Mouse (Mus musculus) heart, adult 11 months (tissue): Measurements from ENCODE around the gene Rnpepl1.

Experiments
- DNase-seq: peaks from one replicate; pipeline ENCODE4 v3.0.0; 2022

Gene Rnpepl1

GRCm38 (mm10) chr1:92907632-92908360, 2.8 kb upstream of the Rnpepl1 start:
- peak; percentile 91 for DNase-seq

- peak; percentile 87 for DNase-seq
These were observed 1.9 kb upstream of the Rnpepl1 start for GRCm38 (mm10) chr1:92908664-92909063.

- DNase-seq: peak; percentile 89
These were observed 1.5 kb upstream of the Rnpepl1 start for GRCm38 (mm10) chr1:92909068-92909467.

GRCm38 (mm10) chr1:92910925-92911720, 540 bp downstream of the Rnpepl1 start:
- DNase-seq: peak; percentile 96

- DNase-seq: peak; percentile 93
These were observed 1.1 kb downstream of the Rnpepl1 start for GRCm38 (mm10) chr1:92911721-92912138.

GRCm38 (mm10) chr1:92912286-92912685, 1.7 kb downstream of the Rnpepl1 start:
- DNase-seq: peak; percentile 87

- DNase-seq: peak; percentile 85
These were observed 3.7 kb downstream of the Rnpepl1 start for GRCm38 (mm10) chr1:92914239-92914638.

GRCm38 (mm10) chr1:92914993-92915392, 4.4 kb downstream of the Rnpepl1 start:
- DNase-seq: peak; percentile 90

- DNase-seq: peak; percentile 90
These were observed 6.1 kb downstream of the Rnpepl1 start for GRCm38 (mm10) chr1:92916725-92917124.

GRCm38 (mm10) chr1:92919151-92919550, 8.6 kb downstream of the Rnpepl1 start:
- peak; percentile 88 for DNase-seq

GRCm38 (mm10) chr1:92919775-92920174, 9.2 kb downstream of the Rnpepl1 start:
- no peak for DNase-seq

- peak; percentile 94 for DNase-seq
These were observed 10.1 kb downstream of the Rnpepl1 start for GRCm38 (mm10) chr1:92920474-92921200.

GRCm38 (mm10) chr1:92921496-92921895, 10.9 kb downstream of the Rnpepl1 start:
- no peak for DNase-seq

- DNase-seq: no peak
These were observed 19.7 kb downstream of the Rnpepl1 start for GRCm38 (mm10) chr1:92930171-92930706.

- no peak for DNase-seq
These were observed 23.0 kb downstream of the Rnpepl1 start for GRCm38 (mm10) chr1:92933611-92934010.

GRCm38 (mm10) chr1:92934182-92934827, 23.7 kb downstream of the Rnpepl1 start, which contains the start of gene Capn10:
Gene Capn10 (plus strand): TSS chr1:92934376.
- DNase-seq: peak; percentile 100

GRCm38 (mm10) chr1:92935054-92935962, 24.7 kb downstream of the Rnpepl1 start:
- peak; percentile 93 for DNase-seq

GRCm38 (mm10) chr1:92935977-92936376, 25.4 kb downstream of the Rnpepl1 start:
- no peak for DNase-seq

- DNase-seq: peak; percentile 84
These were observed 25.9 kb downstream of the Rnpepl1 start for GRCm38 (mm10) chr1:92936467-92936866.

GRCm38 (mm10) chr1:92937797-92938196, 27.2 kb downstream of the Rnpepl1 start:
- no peak for DNase-seq

GRCm38 (mm10) chr1:92939746-92940145, 29.2 kb downstream of the Rnpepl1 start:
- DNase-seq: no peak
